Mouse (Mus musculus): ENCODE results near the gene Gm8165. TPM values are rescaled to one million over a fixed set of nuclear protein-coding genes. Genes with fewer than 3 reads are reported as not detected.
"Not testable (repeated sequence)": the region's sequence is repeated elsewhere in the genome, so short reads cannot be mapped to it uniquely, and the experiment has no call there.

Gm8165 gene
- not detected in 2 replicates for polyA plus RNA-seq (2012; ENCODE audit: insufficient read depth, insufficient read length, missing spikeins)

DNA sequence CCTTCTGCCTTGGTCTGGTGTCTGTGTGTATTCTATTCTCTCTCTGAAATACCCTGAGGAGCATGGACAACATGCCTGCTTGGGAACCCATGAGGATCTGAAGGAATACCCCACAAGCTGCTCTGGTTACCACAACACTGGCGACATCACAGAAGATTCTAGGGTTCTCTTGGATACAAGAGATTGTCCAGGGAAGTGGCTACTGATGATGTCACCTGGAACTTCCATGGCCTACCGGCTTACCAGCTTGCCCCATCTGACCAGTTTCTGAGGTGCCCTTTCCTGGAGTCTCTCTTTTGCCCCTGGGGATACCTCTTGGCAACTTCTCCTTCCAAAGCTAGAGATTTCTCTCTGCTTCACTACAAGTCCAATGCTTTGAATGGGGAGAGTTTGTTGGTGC, at the start of gene Gm8165:
Gm8165 (minus strand) TSS at position 101 of the 400 bp plus-strand sequence.
- not testable (repeated sequence) for H3K4me3 ChIP-seq (ENCODE audit: insufficient read depth, low read depth, low read length); H3K4me1 ChIP-seq (ENCODE audit: control insufficient read depth, insufficient read depth, insufficient read length, low read length); H3K27ac ChIP-seq (replicated peaks; ENCODE audit: low read depth, low read length)

DNA sequence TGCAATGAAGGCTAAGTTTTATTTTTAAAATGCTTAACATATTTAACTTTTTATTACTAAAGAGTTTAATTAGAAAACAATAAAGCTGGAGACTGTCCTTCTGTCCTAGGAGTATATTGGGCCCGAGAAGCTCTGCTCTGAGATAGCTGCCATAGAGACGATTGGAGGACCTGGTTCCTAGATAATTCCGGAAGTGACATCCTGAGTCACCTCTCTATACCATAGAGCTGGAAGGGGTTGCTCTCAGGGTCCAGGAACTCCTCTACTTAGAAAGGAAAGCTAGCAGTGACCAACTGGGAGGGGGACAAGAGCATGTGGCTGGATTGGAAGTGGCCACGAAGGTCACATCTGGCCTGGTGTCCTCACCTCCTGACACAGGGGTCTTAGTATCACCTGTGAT, 20.6 kb upstream of the Gm8165 start, which contains the start of gene Gm7324:
Gm7324 (plus strand) TSS at position 208 of the 400 bp plus-strand sequence.
- not testable (repeated sequence) for H3K4me3 ChIP-seq (ENCODE audit: insufficient read depth, low read depth, low read length); H3K4me1 ChIP-seq (ENCODE audit: control insufficient read depth, insufficient read depth, insufficient read length, low read length); H3K27ac ChIP-seq (replicated peaks; ENCODE audit: low read depth, low read length)

Other genes starting within 250 kb of the Gm8165 start
- 1.0 TPM in 1 of 2 replicates, not detected in the other for gene Gm5799, start 133.6 kb downstream of the Gm8165 start, polyA plus RNA-seq (2012; ENCODE audit: insufficient read depth, insufficient read length, missing spikeins)
- not detected in 2 replicates for gene Gm17654, start 98.1 kb downstream of the Gm8165 start, polyA plus RNA-seq (2012; ENCODE audit: insufficient read depth, insufficient read length, missing spikeins)
- not detected in 2 replicates for gene Gm10375, start 69.2 kb downstream of the Gm8165 start, polyA plus RNA-seq (2012; ENCODE audit: insufficient read depth, insufficient read length, missing spikeins)
- gene Gm7324, start 20.6 kb upstream of the Gm8165 start, polyA plus RNA-seq (2012; ENCODE audit: insufficient read depth, insufficient read length, missing spikeins), result 3.3 and 6.3 TPM in 2 replicates
- not detected in 2 replicates for gene Gm16506, start 50.3 kb upstream of the Gm8165 start, polyA plus RNA-seq (2012; ENCODE audit: insufficient read depth, insufficient read length, missing spikeins)
- gene Gm6526, start 70.7 kb upstream of the Gm8165 start, polyA plus RNA-seq (2012; ENCODE audit: insufficient read depth, insufficient read length, missing spikeins), result not detected in 2 replicates
- not detected in 2 replicates for gene Gm8180, start 107.5 kb upstream of the Gm8165 start, polyA plus RNA-seq (2012; ENCODE audit: insufficient read depth, insufficient read length, missing spikeins)
- not detected in 2 replicates for gene Ear1, start 198.3 kb upstream of the Gm8165 start, polyA plus RNA-seq (2012; ENCODE audit: insufficient read depth, insufficient read length, missing spikeins)
- gene Ear10, start 246.4 kb upstream of the Gm8165 start, polyA plus RNA-seq (2012; ENCODE audit: insufficient read depth, insufficient read length, missing spikeins), result not detected in 2 replicates
- not detected in 2 replicates for gene Gm8113, start 248.2 kb upstream of the Gm8165 start, polyA plus RNA-seq (2012; ENCODE audit: insufficient read depth, insufficient read length, missing spikeins)

Measured in brown adipose tissue, adult 24 weeks (tissue).